Mouse (Mus musculus): ENCODE measurements around the gene Sfxn2. TPM values are rescaled to one million over a fixed set of nuclear protein-coding genes. Genes with fewer than 3 reads are reported as not detected.
"Not testable (repeated sequence)": the region's sequence is repeated elsewhere in the genome, so short reads cannot be mapped to it uniquely, and the experiment has no call there.

The Sfxn2 gene
- polyA plus RNA-seq, 2 experiments from 2014 or later: 6.2 to 13.4 TPM

DNA sequence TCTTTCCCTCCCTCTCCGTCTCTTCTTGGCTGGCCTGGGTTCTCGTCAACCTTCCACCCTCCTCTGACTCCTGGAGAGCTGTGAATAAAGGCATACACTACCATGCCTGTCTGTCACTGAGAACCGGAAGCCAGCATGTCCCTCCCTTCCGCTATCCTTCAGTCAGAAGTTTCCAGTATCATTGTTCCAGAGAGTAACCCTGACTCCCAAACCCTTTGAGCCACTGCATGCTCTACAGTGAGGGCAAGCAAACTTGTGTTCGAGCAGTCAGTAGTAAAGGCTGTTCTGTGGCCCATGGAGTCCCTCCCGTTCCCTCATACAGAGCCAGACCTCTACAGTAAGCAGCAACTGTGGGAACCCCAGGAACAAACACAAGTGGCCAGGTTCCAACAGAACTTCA, 25.6 kb upstream of the Sfxn2 start:
- ATAC-seq: no peak

DNA sequence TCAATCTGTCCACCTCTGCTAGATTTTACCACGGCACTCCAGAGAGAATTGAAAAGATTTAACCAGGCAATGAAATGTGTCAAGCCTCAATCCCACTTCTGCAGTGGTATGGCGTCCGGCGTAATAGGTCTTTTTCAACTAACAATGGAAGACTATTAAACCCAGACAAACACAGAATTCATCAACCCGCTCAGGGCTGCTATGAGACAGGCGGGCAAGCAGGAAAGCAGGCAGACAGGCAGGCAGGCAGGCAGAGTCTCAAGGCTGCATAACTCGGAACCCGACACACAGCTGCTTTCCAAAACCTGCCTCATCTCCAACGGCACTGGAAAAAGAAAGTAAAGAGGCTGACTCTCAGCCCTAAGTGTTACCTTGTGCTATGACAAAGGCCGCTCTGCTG, 25.1 kb upstream of the Sfxn2 start:
- no peak for ATAC-seq

DNA sequence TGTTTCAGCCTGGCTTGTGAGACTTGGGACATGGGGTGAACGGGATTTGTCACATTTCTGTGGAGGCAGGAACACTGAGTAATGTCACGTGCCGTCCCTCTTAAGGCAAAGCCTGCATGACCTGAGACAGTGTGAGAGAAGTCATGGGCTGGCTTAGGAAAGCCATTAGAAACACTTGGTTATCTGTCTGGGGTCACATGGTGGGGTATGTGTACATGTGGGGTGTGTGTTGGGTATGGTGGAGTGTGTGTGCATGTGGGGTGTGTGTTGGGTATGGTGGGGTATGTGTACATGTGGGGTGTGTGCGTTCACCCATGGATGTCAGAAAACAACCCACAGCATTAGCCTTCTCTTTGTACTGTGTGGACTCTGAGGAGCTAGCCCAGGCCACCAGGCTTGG, 22.8 kb upstream of the Sfxn2 start:
- ATAC-seq: no peak

DNA sequence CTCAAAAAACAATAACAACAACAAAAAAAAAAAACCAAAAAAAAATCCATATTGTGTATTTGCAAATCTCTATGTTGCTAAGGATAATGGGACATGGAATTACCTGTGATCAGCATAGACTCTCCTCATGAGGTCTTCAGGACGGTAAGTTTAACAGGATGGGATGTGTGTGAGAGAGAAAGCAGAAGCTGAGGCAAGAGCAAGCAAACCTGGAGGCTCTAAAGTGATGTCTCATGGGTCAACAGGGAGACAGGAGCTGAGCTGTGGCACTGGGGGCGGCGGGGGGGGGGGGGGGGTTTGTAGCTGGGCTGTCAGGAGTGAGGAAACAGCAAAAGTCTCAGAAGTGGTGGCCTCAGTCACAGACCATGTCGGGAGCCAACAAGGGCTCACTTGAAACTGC, 20.7 kb upstream of the Sfxn2 start:
- ATAC-seq: no peak

DNA sequence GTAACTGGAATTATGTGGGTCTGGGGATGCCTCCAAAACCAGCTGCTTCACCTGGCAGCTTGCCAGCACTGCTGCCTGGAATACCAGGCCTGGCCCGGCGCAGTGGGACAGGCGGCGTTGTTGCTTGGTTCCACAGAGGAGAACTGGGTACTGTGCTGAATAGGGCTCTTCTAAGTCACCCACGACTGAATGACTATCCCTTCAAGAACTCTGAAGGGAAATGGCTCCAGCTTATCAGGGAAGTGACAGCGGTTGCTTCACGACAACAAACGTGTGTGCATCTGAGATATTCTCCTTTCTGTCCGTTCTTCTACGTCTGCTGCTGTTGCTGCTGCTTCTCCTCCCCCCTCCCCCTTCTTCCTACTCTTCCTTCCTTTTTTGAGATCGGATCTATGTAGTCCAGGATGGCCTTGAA, 19.6 kb upstream of the Sfxn2 start:
- no peak for ATAC-seq

DNA sequence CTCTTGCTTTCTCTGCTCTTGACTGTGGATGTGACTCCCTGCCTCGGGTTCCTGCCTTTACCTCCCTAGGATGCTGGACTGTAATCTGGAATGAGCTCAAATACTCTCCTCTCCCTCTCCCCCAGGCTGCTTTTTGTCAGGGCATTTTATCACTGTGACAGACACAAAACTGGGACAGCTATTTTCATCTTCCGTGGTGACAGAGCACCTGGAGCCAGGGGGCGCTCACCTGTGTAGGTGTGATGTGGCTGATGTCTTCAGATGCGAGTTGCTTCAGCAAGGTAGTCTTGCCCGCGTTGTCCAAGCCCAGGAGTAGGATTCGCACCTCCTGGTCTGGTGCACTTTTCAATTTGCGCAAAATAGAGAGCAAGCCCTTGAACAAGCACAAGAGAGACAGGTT, 15.2 kb upstream of the Sfxn2 start:
- no peak for ATAC-seq

DNA sequence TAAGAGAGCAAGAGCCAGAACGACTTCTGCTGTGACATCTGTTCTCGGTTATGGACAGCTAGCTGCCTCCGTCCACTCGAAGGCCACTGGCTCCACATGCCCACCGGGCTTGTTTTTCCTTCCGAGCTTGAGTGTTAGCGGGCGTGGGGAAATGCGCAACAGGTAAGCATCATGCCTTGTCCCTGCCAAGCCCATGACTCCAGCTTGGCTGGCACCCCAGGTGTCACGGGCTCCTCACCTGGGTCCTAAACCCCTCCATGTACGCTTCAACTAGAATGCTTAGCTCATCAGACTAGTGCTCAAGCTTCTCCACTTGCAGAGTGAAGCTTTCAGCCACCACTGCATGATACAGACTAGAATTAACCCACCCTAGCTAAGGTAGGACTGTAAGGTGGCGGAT, 14.5 kb upstream of the Sfxn2 start:
- no peak for ATAC-seq

DNA sequence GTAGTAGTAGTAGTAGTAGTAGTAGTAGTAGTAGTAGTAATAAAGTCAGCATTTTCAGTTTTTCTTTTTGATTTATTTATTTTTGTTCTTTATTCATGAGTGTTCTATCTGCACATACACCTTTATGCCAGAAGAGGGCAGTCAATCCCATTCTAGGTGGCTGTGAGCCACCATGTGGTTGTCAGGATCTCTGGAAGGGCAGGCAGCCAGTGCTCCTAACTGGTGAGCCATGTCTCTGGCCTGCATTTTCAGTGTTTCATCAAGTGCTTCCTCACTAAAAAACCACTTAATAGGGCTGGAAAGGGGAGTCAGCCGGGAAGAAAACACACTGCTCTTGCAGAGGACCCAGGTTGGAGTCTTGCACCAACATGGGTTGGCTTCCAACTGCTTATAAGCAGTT, 11.0 kb upstream of the Sfxn2 start:
- ATAC-seq: peak; percentile 37

DNA sequence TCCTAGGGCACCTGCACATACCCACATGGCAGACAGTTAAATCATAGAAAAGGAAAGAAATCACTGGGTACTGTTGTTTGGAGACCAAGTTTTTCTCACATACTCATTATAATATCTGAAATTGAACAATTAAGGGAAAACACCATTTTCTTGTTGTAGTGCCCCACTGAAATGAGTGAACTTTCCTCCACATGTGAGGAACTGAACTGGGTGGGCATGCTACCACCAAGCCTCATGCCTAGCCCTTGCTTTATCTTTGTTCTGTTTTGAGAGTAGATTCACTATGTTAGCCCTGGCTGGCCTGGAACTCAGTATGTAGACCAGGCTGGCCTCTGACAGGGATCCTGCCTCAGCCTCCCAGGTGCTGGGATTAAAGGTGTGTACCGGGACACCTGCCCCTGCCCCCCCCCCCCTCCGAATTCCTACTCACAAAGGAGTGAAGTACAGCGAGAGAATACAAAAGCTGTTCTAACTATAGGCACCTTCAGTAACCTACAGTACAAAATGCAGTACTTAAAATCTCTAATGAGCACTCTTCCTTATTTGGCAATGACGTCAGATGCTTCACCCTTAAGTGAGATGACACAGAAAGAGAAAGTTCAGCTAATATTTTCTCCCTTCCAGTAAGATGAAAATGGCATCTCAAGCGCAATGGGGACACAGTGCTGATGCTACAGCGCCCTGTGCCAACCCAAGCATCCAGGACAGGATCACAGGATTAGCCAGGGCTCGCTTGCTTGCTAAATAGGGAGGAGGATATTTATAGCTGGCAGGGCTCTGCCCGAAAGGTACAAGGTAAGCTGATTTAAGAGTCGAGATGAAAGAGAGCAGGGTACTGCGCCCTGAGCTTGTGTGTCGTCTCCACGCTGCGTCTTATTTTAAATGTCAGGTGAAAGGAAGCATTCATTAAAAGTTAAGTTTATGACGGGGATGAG, 10.3 kb upstream of the Sfxn2 start:
- ATAC-seq: no peak

DNA sequence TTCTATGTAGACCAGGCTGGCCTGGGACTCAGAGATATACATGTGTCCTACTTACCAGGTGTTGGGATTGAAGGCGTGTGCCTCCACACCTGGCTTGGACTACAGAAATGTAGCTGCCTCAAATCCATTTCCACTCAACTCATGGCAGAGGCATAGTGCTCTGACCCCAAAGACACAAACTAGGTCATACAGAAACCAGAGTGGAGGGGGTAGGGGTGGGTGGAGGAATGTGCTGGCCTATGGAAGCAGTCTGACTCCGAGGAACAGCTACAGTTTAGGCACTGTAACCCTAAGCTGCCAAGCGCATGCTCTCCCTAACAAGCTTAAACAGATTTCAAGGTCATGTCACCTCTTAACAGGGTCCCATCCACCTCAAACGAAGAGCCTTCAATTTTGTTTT, 9.6 kb upstream of the Sfxn2 start:
- ATAC-seq: no peak

DNA sequence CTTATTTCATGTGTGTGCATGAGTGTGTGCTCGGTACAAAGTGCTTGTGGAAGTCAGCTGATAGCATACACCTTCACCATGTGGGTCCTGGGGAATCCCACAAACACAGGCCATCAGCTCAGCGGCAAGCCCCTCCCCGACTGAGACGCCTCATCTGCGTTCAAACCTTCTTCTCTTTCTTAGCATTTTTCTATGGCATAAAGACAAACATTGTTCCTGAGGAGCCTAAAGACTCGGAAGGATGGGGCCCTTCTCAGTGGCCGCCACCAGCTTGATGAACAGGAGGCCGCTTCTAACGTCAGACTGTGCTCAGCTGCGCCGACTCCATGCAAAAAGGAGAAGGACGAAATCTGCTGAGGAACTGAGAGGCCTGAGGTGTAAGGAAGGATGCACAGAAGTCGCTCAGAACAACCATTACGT, 9.1 kb upstream of the Sfxn2 start:
- ATAC-seq: no peak

DNA sequence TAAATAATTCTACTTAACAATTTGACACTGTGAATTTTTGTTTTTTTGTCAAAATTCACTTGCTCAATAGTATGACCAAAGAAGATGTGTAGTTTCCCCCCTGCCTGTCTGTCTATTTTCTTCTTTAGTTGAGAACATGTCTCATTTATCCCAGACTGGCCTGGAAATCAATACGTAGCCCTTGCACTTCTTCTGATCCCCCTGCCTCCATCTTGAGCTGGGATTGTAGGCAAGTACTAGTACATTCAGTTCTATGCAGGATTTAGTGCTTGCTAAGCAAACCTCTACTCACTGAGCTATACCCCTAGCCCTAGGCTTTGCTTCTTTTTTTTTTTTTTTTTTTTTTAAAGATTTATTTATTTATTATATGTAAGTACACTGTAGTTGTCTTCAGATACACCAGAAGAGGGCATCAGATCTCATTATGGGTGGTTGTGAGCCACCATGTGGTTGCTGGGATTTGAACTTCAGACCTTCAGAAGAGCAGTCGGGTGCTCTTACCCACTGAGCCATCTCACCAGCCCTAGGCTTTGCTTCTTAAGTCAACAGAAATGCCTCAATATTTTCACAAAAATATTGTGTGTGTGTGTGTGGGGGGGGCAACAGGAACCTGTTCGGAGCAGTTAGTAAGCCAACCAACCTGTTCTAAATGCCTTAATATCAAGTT, 1.8 kb upstream of the Sfxn2 start:
- ATAC-seq: not testable (repeated sequence)

DNA sequence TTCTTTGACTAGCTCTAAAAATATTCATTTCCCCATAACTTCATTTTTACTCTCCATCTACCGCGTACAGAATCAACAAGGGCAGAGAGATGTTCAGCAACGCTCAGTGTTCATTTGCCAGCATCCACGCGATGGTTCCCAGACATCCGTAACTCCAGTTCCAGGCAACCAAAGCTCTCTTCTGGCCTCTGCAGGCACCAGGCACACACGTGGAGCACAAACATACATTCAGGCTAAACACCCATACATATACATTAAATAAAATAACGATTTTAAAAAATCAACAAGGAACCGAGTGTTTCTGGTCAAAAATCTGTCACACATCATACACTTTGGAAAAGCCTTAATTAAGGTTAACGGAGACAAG, 1.3 kb upstream of the Sfxn2 start:
- ATAC-seq: no peak

DNA sequence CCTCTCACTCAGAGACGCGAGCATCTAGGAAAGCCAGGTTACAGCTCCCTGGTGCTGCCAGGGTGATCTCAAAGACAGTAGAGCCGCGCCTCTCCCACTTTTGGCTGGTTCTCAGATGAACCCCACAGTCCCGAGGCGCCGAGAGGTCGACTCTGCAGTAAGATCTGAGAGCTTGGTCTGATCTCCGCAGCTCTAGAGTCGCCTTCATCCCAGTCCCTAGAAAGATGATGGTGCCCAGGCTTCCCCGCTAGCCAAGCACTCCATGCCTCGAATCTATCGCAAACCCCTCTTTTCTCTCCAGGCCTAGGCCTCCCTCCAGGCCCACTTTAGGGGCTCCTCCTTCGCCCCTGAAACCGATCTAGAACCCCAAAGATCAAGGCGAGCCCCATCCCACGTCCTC, 617 bp upstream of the Sfxn2 start:
- ATAC-seq: no peak

DNA sequence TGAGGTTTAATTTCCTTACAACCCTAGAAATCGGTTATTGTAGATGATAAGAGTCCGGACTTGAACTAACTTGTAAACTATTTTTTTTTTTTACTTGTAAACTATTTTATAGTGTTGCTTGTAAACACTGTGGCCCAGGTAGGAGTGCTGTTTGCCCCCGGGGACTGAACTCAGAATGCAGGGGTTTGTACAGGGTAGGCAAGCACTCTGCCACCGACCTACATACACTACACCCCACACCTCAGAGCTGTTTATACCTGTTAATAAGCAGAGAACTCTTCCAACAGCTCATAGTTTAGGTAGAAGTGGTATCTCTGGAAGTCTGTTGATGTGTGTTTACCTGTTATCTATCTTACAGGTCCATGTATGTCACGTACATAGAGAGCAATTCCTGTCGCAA, 825 bp downstream of the Sfxn2 start:
- ATAC-seq: no peak

DNA sequence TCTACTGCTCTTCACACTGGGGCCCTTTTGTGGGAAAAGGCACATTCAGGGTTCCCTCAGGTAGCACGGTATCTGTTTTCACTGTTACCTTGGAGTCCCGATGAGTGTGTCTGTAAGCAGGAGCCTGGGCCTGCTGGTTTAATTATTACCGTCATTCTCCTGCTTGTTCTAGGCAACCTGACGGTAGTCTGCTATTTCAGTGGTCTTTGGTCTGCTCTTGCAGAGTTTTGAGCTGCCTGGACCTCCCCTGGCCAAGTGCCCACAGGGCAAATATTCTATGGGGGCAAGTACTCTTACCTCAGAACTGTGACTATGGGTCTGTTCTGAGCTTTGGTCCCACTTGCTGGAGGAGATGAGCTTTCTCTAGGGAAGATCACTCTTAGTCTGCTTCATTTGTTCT, 2.0 kb downstream of the Sfxn2 start:
- no peak for ATAC-seq

DNA sequence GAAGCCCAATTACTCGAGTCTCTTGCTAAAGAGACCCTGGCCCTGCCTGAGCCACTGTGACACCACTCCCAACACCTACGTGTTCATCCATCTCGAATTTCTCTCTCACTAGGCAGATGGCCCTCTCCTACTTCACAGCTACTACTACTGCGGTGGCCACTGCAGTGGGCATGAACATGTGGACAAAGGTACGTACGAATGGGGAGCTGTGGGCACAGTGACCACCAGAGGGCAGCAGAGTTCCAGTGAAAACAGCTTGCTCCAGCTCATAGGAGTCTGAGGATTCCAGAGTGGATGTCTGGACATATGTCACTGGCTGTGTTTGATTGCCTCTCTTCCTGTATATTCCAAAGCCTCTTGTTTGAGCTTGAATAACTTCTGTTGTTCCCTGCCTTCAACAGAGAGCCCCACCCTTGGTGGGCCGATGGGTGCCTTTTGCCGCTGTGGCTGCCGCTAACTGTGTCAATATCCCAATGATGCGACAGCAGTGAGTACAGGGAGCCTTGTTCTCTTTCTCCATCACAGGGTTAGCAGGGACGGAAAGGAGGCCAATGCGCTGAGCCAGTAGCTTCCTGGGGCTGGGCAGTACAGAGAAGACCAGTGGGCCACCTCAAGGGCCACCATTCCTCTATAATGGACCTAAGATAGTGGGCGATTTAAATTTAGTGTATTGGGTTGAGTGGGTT, 14.8 kb downstream of the Sfxn2 start:
- peak; percentile 56 for ATAC-seq

DNA sequence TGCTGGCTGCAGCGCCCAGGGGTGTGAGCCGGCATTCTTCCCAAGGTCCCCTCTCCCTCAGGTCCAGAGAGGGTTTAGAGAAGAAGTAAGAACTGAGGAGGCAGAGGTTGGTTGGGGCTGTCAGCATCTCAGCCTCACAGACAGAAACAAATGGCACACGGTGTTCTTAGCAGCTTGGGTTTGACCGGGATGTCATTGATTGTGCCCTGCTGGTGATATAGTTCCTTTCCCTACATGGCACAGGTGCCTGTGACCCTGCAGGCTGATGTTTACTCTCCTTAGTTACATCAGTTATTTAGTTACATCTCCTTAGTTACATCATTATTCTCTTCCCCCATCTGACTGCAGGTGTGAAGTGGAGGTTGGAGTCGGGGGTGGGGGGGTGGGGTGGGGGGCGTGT, 18.4 kb downstream of the Sfxn2 start:
- ATAC-seq: no peak

DNA sequence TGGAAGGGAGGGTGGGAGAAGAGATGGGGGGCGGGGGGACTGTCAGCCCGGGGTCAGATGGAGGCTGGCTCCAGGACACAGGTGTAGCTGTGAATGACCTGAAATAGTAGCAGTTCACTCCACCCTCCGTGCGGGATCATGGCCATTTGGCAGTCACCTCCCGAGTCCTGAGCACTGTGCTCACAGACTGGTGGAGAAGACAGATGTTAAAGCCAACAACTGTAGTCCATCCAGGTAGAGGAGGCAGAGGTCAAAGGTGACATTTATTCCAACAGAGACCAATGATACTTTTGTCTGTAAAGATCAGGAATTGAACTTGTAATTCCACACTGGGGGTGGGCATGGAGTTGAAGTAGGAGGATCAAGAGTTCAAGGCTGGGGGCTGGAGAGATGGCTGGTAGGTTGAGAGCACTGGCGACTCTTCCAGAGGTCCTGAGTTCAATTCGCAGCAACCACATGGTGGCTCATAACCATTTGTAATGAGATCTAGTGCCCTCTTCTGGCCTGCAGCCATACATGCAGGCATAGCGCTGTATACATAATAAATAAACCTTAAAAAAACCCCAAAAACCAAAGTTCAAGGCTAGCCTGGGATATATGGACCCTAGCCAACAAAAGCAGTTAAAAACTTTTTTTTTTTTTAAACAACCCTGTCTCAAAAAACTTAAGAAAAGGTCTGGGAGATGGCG, 19.7 kb downstream of the Sfxn2 start:
- ATAC-seq: no peak

DNA sequence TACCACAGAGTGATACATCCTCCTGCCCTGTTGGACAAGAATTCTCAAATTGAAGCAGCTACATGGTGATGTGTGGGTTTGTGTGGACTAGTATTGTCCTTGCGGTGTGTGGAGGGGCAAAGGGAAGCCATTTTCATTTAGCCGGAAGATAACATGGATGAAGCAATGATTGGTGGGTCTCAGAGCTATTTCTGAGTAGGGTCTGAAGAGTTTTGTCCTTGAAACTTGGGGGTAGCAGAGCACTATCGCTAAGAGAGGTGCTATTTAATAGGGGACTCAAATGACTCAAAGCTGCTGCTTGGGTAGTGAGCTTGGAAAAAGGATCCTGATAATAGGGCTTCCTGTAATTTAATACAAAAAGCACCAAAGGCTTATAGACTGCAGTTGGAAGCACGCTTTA, 25.0 kb downstream of the Sfxn2 start:
- no peak for ATAC-seq

DNA sequence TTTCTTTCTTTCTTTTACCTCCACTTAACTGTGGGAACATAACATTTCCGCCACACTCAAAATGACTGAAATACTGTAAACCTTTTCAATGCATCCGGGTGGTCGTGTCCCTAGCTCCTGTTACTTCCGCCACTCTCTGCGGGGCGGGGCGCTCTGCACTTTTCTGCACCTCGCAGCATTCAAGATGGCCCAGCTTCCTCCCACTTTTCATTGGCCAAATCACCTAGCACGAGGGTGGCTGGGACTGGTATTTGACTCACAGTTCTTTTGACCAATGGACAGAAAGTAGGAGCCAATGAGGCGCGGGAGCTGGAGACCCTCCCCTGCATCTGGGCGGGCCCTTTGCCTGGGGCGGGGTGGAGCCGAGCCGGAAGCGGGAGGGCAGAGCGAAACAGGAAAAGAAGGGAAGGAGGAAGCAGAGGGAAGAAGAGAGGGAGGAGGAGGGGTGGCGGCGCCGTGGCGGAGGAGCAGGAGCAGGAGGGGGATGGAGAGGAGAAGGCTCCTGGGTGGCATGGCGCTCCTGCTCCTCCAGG, 25.6 kb downstream of the Sfxn2 start, which contains the start of gene Wbp1l:
Gene Wbp1l (plus strand): TSS at position 365 of the 533 bp plus-strand sequence.
- ATAC-seq: peak; percentile 99

DNA sequence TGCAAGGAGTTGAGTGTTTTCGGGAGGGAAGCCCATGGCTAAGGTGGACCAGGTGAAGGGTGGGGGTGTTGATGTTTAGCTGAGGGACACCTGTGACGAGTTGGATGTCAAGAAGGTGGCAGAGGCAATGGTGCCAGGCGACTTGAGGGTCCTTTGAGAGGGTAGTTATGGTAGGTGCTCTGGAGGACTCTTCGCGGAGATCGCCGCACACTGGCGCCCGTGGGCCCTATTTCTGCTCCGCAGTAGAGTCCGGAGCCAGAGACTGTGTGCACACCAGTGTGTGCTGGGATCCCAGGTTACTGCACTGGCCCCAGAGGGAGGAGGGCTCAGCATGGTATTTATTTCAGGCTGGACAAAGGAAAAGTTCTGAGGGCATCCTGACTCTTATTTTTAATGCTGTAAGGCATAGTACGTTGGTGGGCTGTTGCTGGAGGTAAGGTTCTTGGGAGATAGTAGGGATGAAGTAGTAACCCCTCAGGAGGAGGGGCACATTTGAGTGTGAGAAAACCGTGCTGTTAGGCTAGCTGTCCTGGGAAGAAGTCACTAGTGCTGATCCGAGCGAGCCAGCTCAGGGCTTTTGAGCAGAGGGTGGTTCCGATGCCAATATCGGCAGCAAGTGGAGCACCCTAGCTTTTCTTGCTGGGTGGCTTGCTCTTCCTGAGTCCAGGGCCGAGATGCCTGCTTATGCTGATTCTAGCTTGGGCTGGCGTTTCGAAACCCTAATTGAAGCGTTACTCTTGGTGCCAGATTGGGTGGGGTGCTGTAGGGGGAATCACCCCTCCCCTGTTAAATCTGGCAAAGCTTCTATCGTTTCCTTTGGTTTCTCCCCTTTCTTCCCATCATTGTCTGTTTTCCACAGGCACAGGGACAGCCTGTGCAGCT, 26.5 kb downstream of the Sfxn2 start:
- no peak for ATAC-seq

Data from CD4-positive, CD25-positive, alpha-beta regulatory T cell, adult 4 months (primary cell).